Mouse (Mus musculus) embryonic fibroblast, embryonic 13.5 days (primary cell): ENCODE results near the gene Rorb.

Experiments used
- CTCF ChIP-seq: IDR thresholded peaks from 2 replicates; pipeline ENCODE4 v1.5.1; 2011; ENCODE audit warnings: mild to moderate bottlenecking, control low read depth, low read length, moderate library complexity, borderline replicate concordance; ENCODE audit not compliant: insufficient read depth
- POLR2A ChIP-seq: IDR thresholded peaks from 2 replicates; pipeline ENCODE4 v1.6.1; 2011; ENCODE audit warnings: low read depth, mild to moderate bottlenecking, control low read depth, low read length, moderate library complexity

GRCm38 (mm10) chr19:18902694-18903067, 208.3 kb downstream of the Rorb start:
- TF ChIP-seq CTCF (no peak), POLR2A (no peak)
